Mouse (Mus musculus) liver, postnatal 0 days (tissue): ENCODE measurements at regions not wholly inside any gene's neighbourhood (a gene's known extent, or its start where the extent isn't known, plus 50 kb on each side); places are given as distances from the start of the nearest gene placed in this dataset.

Experiments used
- CTCF ChIP-seq: sonication (generic); IDR thresholded peaks from 2 replicates; pipeline ENCODE4 v1.5.1; 2016; ENCODE audit warnings: antibody characterized with exemption, low read depth
- EP300 ChIP-seq: IDR thresholded peaks from 2 replicates; pipeline ENCODE4 v1.6.1; 2016; ENCODE audit warnings: antibody characterized with exemption, low read depth, mild to moderate bottlenecking

- TF ChIP-seq CTCF = no peak
- TF ChIP-seq EP300 = no peak
These were observed 77.9 kb downstream of the Hif1an start for GRCm38 (mm10) chr19:44640551-44640950.
